Mouse (Mus musculus): ENCODE measurements around the gene Tead2. TPM values are rescaled to one million over a fixed set of nuclear protein-coding genes. Genes with fewer than 3 reads are reported as not detected.

Tead2 gene
- polyA plus RNA-seq, 1 experiment from 2014 or later = 88.0 TPM

DNA sequence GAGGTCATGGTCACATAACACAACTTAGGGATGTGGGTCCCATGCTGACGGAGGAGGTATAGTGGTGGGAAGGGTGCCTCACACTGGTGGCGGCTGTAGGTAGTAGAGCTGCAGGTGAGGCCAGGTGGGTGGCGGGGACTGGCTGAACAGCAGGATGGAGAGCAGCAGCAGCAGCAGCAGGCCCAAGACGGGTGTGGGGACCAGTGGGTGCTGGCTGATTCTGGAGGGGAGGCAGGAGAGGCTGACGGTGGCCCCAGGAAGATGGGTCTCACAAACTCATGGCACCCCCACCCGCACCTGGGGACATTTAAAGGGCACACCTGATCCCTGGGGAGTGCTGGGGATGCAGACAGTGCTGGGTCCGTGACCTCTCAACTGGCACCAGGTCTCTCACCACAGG, 31.9 kb upstream of the Tead2 start:
- H3K4me2 ChIP-seq (ENCODE audit: low read depth, low read length) = no peak overlapping the region
- H3K9me3 ChIP-seq (replicated peaks; ENCODE audit: control insufficient read depth, low read length) = no peaks in the 10 kb centered on the region
- peaks cover 83% of the 10 kb centered on the region for H3K27me3 ChIP-seq (ENCODE audit: control insufficient read depth, insufficient read depth, low read length)
- 69% methylated on average over 7 of the region's 7 CpGs for whole genome bisulfite sequencing
- H3K9ac ChIP-seq (ENCODE audit: low read length) = no peak overlapping the region
- peaks cover 8% of the 10 kb centered on the region; the same call in 1 of the 2 replicates for H3K4me1 ChIP-seq (ENCODE audit: control insufficient read depth, insufficient read depth, low read length)
- H3K36me3 ChIP-seq (ENCODE audit: control insufficient read depth, insufficient read depth) = no peaks in the 10 kb centered on the region
- H3K4me3 ChIP-seq (ENCODE audit: low read length) = no peak overlapping the region
- no peak overlapping the region for H3K27ac ChIP-seq (ENCODE audit: low read length)
- no peak for ATAC-seq (replicated peaks; ENCODE audit: extremely low read depth, insufficient read depth, low FRiP score)

DNA sequence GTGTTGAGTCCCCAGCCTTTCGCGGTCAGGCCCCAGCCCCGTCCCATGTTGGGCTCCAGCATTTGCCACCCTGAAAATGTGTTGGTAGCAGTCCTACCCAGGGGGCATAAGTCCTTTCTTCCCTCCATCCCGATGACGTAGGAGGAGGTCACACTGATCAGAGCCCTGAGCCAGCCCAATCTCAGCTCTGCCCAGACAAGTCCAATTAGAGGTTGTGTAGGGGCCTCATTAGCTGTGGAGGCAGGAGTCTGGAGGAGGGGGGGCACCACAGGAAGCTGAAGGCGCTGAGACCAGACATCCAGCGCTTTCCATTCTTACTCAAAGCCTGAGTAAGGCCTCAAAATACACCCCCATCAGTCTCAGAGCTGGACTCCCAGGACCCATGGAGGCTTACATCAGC, 29.6 kb upstream of the Tead2 start:
- ATAC-seq (replicated peaks; ENCODE audit: extremely low read depth, insufficient read depth, low FRiP score) = no peak
- 70% methylated on average over 7 of the region's 7 CpGs for WGBS
- H3K27me3 ChIP-seq (ENCODE audit: control insufficient read depth, insufficient read depth, low read length) = peaks cover 66% of the 10 kb centered on the region
- H3K4me3 ChIP-seq (ENCODE audit: low read length) = no peak overlapping the region
- H3K27ac ChIP-seq (ENCODE audit: low read length) = no peak overlapping the region
- H3K4me1 ChIP-seq (ENCODE audit: control insufficient read depth, insufficient read depth, low read length) = peaks cover 8% of the 10 kb centered on the region; the same call in 1 of the 2 replicates
- H3K4me2 ChIP-seq (ENCODE audit: low read depth, low read length) = no peak overlapping the region
- H3K9me3 ChIP-seq (replicated peaks; ENCODE audit: control insufficient read depth, low read length) = no peaks in the 10 kb centered on the region
- H3K36me3 ChIP-seq (ENCODE audit: control insufficient read depth, insufficient read depth) = no peaks in the 10 kb centered on the region
- no peak overlapping the region for H3K9ac ChIP-seq (ENCODE audit: low read length)

GRCm38 (mm10) chr7:45189600-45189999, 26.0 kb upstream of the Tead2 start:
- WGBS = 40% methylated on average over 16 of the region's 16 CpGs
- ATAC-seq (replicated peaks; ENCODE audit: extremely low read depth, insufficient read depth, low FRiP score) = no peak
- H3K9me3 ChIP-seq (replicated peaks; ENCODE audit: control insufficient read depth, low read length) = no peaks in the 10 kb centered on the region
- H3K4me3 ChIP-seq (ENCODE audit: low read length) = no peak overlapping the region
- no peak overlapping the region for H3K4me2 ChIP-seq (ENCODE audit: low read depth, low read length)
- peaks cover 3% of the 10 kb centered on the region; the same call in 1 of the 2 replicates for H3K4me1 ChIP-seq (ENCODE audit: control insufficient read depth, insufficient read depth, low read length)
- H3K9ac ChIP-seq (ENCODE audit: low read length) = no peak overlapping the region
- no peak overlapping the region for H3K27ac ChIP-seq (ENCODE audit: low read length)
- no peaks in the 10 kb centered on the region for H3K36me3 ChIP-seq (ENCODE audit: control insufficient read depth, insufficient read depth)
- H3K27me3 ChIP-seq (ENCODE audit: control insufficient read depth, insufficient read depth, low read length) = peaks cover 31% of the 10 kb centered on the region

- no peak overlapping the region for H3K9ac ChIP-seq (ENCODE audit: low read length)
- no peak overlapping the region for H3K27ac ChIP-seq (ENCODE audit: low read length)
- 90% methylated on average over 6 of the region's 6 CpGs for WGBS
- H3K27me3 ChIP-seq (ENCODE audit: control insufficient read depth, insufficient read depth, low read length) = peaks cover 25% of the 10 kb centered on the region
- no peaks in the 10 kb centered on the region for H3K36me3 ChIP-seq (ENCODE audit: control insufficient read depth, insufficient read depth)
- no peak for ATAC-seq (replicated peaks; ENCODE audit: extremely low read depth, insufficient read depth, low FRiP score)
- H3K4me2 ChIP-seq (ENCODE audit: low read depth, low read length) = no peak overlapping the region
- no peaks in the 10 kb centered on the region for H3K9me3 ChIP-seq (replicated peaks; ENCODE audit: control insufficient read depth, low read length)
- H3K4me1 ChIP-seq (ENCODE audit: control insufficient read depth, insufficient read depth, low read length) = peaks cover 5% of the 10 kb centered on the region; the same call in 1 of the 2 replicates
- H3K4me3 ChIP-seq (ENCODE audit: low read length) = no peak overlapping the region
These were observed 25.4 kb upstream of the Tead2 start for GRCm38 (mm10) chr7:45190186-45190585.

- no peaks in the 10 kb centered on the region for H3K9me3 ChIP-seq (replicated peaks; ENCODE audit: control insufficient read depth, low read length)
- WGBS = 58% methylated on average over 2 of the region's 2 CpGs
- H3K4me2 ChIP-seq (ENCODE audit: low read depth, low read length) = no peak overlapping the region
- H3K27me3 ChIP-seq (ENCODE audit: control insufficient read depth, insufficient read depth, low read length) = peaks cover 22% of the 10 kb centered on the region
- no peak for ATAC-seq (replicated peaks; ENCODE audit: extremely low read depth, insufficient read depth, low FRiP score)
- H3K4me1 ChIP-seq (ENCODE audit: control insufficient read depth, insufficient read depth, low read length) = peaks cover 10% of the 10 kb centered on the region; the same call in 1 of the 2 replicates
- no peak overlapping the region for H3K4me3 ChIP-seq (ENCODE audit: low read length)
- H3K36me3 ChIP-seq (ENCODE audit: control insufficient read depth, insufficient read depth) = no peaks in the 10 kb centered on the region
- H3K27ac ChIP-seq (ENCODE audit: low read length) = no peak overlapping the region
- H3K9ac ChIP-seq (ENCODE audit: low read length) = no peak overlapping the region
These were observed 24.4 kb upstream of the Tead2 start for GRCm38 (mm10) chr7:45191161-45191560.

DNA sequence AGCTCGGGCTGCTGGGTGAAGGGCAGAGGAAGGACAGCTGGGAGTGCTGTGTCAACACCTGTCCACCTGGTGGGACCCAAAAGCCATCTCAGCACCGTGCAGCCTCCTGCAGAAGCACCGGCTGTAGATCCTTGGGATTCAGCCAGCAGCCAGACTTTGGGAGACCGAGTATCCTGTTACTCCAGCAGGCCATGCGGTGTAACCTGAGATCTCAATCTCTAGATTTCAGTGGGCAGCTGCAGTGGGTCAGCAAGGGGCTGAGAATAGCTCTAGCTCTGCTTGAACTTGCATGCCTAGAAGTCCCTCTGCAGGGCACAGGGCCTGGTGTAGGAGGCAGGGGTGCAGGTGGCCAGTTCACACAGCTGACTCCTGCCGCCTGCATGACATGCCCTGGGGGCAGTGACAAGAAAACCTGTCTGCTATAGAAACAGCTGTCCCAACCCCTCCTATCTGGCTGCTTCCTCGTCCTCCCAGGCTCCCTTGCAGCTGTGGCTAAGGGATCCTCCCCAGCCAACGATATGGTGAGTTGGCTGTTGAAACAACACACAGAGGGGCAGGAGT, 23.7 kb upstream of the Tead2 start:
- H3K4me3 ChIP-seq (ENCODE audit: low read length) = no peak overlapping the region
- H3K4me2 ChIP-seq (ENCODE audit: low read depth, low read length) = no peak overlapping the region
- peaks cover 10% of the 10 kb centered on the region; the same call in 1 of the 2 replicates for H3K4me1 ChIP-seq (ENCODE audit: control insufficient read depth, insufficient read depth, low read length)
- H3K27me3 ChIP-seq (ENCODE audit: control insufficient read depth, insufficient read depth, low read length) = peaks cover 14% of the 10 kb centered on the region
- no peak for ATAC-seq (replicated peaks; ENCODE audit: extremely low read depth, insufficient read depth, low FRiP score)
- no peak overlapping the region for H3K9ac ChIP-seq (ENCODE audit: low read length)
- 10% methylated on average over 8 of the region's 8 CpGs for WGBS
- H3K9me3 ChIP-seq (replicated peaks; ENCODE audit: control insufficient read depth, low read length) = no peaks in the 10 kb centered on the region
- H3K36me3 ChIP-seq (ENCODE audit: control insufficient read depth, insufficient read depth) = no peaks in the 10 kb centered on the region
- H3K27ac ChIP-seq (ENCODE audit: low read length) = no peak overlapping the region

- 83% methylated on average over 7 of the region's 7 CpGs for WGBS
- Histone ChIP-seq H3K27ac (ENCODE audit: low read length) (no peak overlapping the region), H3K36me3 (ENCODE audit: control insufficient read depth, insufficient read depth) (no peaks in the 10 kb centered on the region), H3K4me2 (ENCODE audit: low read depth, low read length) (no peak overlapping the region), H3K9me3 (replicated peaks; ENCODE audit: control insufficient read depth, low read length) (no peaks in the 10 kb centered on the region), H3K4me3 (ENCODE audit: low read length) (no peak overlapping the region), H3K27me3 (ENCODE audit: control insufficient read depth, insufficient read depth, low read length) (peaks cover 11% of the 10 kb centered on the region), H3K4me1 (ENCODE audit: control insufficient read depth, insufficient read depth, low read length) (peaks cover 10% of the 10 kb centered on the region; the same call in 1 of the 2 replicates), H3K9ac (ENCODE audit: low read length) (no peak overlapping the region)
- no peak for ATAC-seq (replicated peaks; ENCODE audit: extremely low read depth, insufficient read depth, low FRiP score)
These were observed 22.8 kb upstream of the Tead2 start for GRCm38 (mm10) chr7:45192585-45193310.

GRCm38 (mm10) chr7:45193406-45193805, 22.1 kb upstream of the Tead2 start:
- H3K4me1 ChIP-seq (ENCODE audit: control insufficient read depth, insufficient read depth, low read length) = peaks cover 10% of the 10 kb centered on the region; the same call in 1 of the 2 replicates
- no peak overlapping the region for H3K9ac ChIP-seq (ENCODE audit: low read length)
- H3K9me3 ChIP-seq (replicated peaks; ENCODE audit: control insufficient read depth, low read length) = no peaks in the 10 kb centered on the region
- no peak overlapping the region for H3K27ac ChIP-seq (ENCODE audit: low read length)
- 52% methylated on average over 5 of the region's 5 CpGs for WGBS
- ATAC-seq (replicated peaks; ENCODE audit: extremely low read depth, insufficient read depth, low FRiP score) = no peak
- H3K4me2 ChIP-seq (ENCODE audit: low read depth, low read length) = no peak overlapping the region
- peaks cover 9% of the 10 kb centered on the region for H3K27me3 ChIP-seq (ENCODE audit: control insufficient read depth, insufficient read depth, low read length)
- H3K36me3 ChIP-seq (ENCODE audit: control insufficient read depth, insufficient read depth) = no peaks in the 10 kb centered on the region
- H3K4me3 ChIP-seq (ENCODE audit: low read length) = no peak overlapping the region
